Mouse (Mus musculus) hematopoietic stem cell, adult 5-6 weeks (primary cell): ENCODE results near the gene Tbx2. TPM values are rescaled to one million over a fixed set of nuclear protein-coding genes. Genes with fewer than 3 reads are reported as not detected.

Experiments used
- ATAC-seq, 2 experiments: fragments of 125-278 bp in 1 of 2; replicated peaks in 1 of 2; 2 replicates each; pipeline ENCODE4 v1.8.0; 2016 to 2017; ENCODE audit warnings: inconsistent platforms in 2 of 2, mild to moderate bottlenecking in 2 of 2, moderate number of reproducible peaks in 2 of 2, low read depth in 1 of 2, moderate TSS enrichment in 1 of 2; ENCODE audit not compliant: low FRiP score in 2 of 2, poor library complexity in 2 of 2, severe bottlenecking in 2 of 2, insufficient read depth in 1 of 2, low TSS enrichment in 1 of 2
- total RNA-seq: library from RNA; stranded (forward); fragments of 172-1452, 232-1000 nt; gene quantifications from 2 replicates; pipeline ENCODE4 v1.2.3, GENCODE M21; 2017

Tbx2 gene
- total RNA-seq, 1 experiment from 2014 or later = 0.15 TPM

GRCm38 (mm10) chr11:85836523-85837290 is 4.4 kb downstream of the Tbx2 start:
- no peak for ATAC-seq

DNA sequence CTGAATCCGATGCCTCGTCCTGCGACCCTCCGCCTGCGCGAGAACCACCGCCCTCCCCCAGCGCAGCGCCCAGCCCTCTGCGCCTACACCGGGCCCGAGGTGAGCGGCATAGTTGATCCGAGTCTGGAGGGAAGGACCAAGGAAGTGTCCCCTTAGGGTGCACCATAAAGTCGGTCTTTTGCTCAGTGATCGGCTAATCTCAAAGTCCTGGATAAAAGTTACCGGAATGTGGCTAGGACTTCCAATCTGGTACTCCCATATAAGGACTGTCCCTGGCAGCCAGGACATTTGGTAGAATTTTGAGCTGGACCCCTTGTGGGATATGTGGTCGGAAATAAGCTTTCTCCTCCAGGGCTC is 4.9 kb downstream of the Tbx2 start:
- no peak for ATAC-seq

GRCm38 (mm10) chr11:85837648-85838423 is 5.5 kb downstream of the Tbx2 start:
- ATAC-seq = no peak

DNA sequence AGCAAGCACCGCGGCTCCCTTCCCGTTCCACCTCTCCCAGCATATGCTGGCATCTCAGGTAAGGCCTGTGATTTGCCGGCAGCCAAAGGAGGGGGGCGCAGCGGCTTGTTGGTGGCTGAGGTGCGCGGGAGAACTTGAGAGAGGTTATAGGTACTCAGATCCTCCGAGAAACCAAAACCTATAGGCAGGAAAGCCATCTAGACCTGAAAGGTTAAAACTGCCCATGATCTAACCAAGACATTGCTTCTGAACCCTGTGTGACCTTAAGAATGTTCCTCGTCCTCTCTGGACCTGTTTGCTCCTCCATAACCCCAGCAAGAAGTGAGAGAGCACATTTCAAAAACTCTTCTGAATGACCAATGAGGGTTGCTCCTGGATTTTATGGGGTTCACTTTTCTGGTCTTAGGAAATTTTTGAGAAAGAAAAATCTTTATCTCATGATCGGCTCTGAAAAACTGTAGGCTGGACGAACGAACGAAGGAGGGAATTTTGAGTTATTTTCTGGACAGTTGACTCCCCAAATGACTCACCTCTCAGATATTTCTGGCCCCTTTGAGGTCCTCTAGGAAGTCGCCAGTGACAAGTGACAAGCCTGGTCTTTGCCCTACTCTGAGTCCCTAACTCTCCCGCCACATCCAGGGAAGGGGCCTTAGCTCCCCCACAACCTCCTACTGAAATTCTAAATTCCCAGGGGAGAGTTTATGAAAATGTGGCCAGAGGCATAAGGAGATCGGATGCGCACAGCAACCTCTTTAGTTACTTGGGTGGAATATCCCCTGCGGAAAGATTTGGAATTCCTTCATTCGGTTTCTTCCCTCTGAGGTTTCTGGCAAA is 6.3 kb downstream of the Tbx2 start:
- no peak for ATAC-seq

DNA sequence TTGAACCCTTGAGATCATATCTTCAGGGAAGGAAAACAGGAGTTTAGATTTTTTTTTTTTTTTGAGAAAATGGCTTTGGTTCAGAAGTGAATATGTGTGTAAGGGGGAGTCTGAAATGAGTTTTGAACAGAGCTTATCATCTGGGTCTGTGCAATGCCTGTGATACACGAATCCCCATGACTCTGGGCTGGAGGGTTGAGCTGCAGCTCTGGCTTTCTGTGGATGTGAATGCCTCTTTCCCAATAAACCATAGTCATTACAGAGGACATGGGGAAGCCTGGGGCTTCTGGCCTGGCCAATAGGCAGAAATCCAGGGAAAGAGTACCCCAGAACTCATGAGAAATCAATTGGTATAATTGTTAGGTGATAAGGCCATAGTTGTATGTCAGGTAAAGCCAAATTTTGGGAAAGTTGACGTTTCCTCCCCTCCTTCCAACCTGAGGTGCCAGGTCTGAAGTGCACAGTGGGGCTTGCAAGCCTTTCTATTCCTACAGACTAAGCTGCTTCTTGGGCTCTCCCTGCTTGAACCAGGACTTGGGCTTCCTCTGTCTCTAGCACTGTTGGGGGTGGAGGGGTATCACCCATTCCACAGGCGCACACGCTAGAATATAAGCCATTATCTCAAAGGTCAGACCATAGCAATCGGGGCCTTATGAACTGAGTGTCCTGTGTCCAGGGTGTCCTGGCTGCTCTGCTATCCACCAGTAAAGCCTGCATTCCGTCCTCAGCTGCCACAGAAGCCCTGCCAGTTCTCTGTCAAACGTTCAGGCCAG is 7.1 kb downstream of the Tbx2 start:
- ATAC-seq = no peak

DNA sequence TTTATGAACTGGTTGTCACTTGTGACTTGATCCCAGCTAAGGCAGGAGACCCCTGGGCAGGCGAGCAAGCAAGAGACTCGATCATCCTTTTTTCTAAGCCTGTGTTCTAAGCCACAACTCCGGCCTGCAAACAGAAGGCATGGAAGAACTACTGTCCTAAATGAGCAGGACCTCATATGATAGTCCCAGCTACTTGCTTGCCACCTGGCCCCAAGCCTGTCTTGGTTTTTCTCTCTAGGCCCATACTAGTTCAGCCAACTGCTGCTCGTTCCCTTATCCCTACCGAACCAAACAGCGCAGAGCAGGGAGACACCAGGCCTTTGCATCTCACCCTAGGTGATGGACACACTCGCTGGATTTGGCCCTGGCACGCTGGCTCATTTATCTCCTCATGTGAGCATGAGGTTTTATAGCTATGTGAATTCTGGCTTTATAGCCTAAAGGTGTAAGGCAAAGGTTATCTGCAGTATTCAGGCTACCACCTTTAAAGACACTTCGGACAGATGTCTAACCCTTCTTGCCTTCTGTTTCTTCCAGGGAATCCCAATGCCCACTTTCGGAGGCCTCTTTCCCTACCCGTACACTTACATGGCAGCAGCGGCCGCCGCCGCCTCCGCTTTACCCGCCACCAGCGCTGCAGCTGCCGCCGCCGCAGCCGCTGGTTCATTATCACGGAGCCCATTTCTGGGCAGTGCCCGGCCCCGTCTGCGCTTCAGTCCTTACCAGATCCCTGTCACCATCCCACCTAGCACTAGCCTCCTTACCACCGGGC is 7.9 kb downstream of the Tbx2 start:
- no peak for ATAC-seq

DNA sequence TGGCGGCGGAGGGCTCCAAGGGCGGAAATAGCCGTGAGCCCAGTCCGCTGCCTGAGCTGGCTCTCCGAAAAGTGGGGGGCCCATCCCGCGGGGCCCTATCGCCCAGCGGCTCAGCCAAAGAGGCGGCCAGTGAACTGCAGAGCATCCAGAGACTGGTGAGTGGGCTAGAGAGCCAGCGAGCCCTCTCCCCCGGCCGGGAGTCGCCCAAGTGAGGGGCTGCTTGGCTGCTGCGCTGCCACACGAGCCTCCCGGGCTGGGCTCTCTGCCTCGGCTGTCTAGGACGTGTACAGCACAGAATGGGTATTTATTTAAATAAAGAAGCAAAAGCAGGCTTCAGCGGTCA is 8.4 kb downstream of the Tbx2 start:
- ATAC-seq = no peak

GRCm38 (mm10) chr11:85841211-85841681 is 8.9 kb downstream of the Tbx2 start:
- no peak for ATAC-seq

GRCm38 (mm10) chr11:85841980-85842379 is 9.6 kb downstream of the Tbx2 start:
- 0 out of 4 replicates have a peak, but pooled peaks have one; percentile 29 to 30 for ATAC-seq

GRCm38 (mm10) chr11:85842596-85843346 is 10.4 kb downstream of the Tbx2 start:
- no peak for ATAC-seq

GRCm38 (mm10) chr11:85843347-85843692 is 11.0 kb downstream of the Tbx2 start:
- peak; percentile 43; a peak in 2 of 4 replicates for ATAC-seq

DNA sequence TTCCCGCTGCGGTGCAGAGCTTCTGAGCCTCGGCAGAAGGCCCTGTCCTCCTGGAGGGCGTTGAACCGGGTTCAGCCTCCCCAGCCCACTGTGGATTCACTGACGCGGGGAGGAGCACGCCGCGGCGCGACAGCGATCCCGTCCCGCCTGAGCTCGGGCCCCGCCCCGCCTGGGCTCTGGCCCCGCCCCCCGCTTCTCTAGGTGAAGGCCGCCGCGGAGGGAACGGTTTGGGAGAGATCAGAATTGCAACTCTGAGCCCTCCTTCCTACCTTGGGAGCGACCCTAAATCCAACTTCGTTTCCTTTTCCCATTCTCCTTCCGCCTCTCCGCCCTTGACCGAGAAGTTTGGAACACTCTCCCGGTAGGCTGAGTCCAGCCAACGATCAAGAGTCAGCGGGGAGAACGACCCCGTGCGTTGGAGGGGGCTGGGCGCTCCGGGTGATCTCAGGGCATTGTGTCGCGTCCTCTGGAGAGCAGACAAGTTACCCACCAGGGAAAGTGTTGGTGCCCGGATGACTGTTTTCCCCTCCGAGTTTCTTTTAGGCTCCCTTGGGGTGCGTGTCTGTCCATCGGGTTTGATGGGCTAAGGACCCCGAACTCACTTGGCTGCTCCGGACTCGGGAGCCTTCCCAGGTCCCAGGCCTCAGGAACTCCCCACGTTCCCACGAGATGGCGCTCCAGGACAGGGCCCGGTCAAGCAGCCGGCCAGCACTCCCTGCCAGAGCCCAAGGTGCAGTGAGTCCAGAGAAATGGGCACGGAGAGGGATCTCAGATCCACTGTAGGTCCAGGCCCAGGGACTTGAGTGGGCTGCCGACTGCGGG is 12.0 kb downstream of the Tbx2 start:
- ATAC-seq = 0 out of 4 replicates have a peak, but pooled peaks of 1 of the 2 experiments have one; percentile 21

DNA sequence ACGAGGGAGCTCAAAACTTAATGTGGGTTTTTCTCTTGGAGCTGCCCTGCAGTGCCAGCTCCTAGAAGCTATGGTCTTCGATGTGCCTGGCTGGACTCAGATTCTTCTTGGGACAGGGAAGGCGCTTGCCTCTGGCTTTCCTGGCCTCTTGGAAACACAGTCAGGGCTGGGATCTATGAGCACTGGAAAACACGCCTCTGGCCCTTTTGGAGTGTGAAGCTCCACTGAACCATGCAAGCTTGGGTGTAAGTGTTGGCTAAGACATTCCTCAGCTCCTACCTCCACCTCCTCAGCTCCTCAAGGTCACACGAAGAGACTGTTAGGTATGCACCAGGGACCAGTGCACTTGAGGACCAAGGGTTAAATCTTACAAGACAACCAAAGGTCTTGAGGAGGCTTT is 12.6 kb downstream of the Tbx2 start:
- no peak for ATAC-seq

DNA sequence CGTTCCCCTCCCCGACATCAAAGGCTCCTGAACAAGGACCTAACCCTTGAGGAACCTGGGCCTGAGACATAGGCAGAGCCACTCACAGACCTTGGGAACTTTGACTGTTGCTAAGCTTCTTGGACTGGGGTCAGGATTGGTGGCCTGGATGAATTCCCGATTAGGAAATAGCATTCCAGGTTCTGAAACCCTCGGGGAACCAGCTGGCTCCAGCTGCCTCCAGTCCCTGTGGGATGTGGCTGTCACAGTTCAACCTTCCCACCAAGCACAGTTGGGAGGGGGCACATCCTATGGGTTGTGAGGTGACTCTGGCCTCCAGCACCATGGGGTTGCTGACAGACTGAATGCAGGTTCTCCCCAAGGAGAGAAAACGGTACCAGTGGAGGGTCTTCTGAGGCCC is 13.6 kb downstream of the Tbx2 start:
- ATAC-seq = no peak

DNA sequence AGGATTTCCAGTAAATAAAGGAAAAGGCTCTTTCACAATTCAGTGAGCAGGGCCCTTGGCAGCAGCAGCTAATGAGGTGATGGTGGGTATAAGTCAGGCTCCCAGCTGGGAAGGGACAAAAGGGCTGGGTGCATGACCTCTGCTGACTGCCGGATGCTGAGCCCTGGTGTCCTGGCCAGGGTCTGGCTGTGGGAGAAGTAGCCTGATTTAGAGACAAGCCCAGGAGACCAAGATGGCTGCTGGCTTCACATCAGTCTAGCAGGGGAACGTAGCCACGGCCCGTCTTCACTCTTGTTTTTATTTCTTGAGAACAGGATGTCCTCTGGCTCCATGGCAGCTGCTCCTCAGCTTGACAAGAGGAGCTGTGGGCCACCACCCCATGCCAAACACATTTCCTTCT is 14.2 kb downstream of the Tbx2 start:
- ATAC-seq = no peak
